Comparison of ENCODE assay signal across 12 mouse cellular contexts in the genomic region with DNA sequence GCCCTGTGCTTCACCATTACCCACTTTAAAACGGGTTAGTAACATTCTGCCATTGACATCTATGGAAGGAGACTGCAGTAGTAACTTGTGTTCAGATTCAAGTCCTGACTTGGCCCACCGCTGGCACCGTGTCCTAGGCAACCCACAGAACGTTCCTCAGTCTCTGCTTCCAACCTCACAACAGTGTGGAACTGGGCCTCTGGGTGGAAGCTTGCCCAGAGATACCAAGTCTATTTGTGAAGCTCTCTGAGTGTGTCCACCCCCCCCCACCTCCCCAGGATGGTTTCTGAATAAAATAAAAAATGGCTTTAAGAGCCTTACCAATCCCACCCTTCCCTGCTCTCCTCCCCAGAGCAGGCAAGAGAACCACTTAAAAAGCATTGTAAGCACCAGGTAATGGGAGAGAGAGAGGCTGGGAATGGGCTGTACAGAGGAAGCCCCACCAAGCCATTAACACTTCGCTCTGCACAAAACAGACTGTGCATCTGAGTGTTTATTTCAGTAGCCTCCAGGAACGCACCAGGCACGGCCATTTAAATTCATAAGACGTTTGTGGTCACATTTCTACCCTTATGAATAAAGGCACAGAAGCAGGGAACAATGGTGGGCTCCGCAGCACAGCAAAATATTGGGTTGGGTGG.
DNase-seq lines count a peak whose midpoint lies in the region; ATAC-seq and TF ChIP-seq lines count a peak whose summit lies in the region.
"Had no signal": no experiment of that assay in that cellular context is flagged by ENCODE, and none has a peak within 500 bp of the region (broad histone marks: within the 10 kb centered on the region; RNA-seq: fewer than 3 reads in every experiment).

No protein-coding gene starts in this region.

- H3K27me3 ChIP-seq in forebrain, embryonic 13.5 days, result no peaks in the 10 kb centered on the region
- no peaks in the 10 kb centered on the region for H3K27me3 ChIP-seq in hindbrain, embryonic 10.5 days (ENCODE audit: insufficient read depth, poor library complexity, severe bottlenecking)
- no peaks in the 10 kb centered on the region for H3K27me3 ChIP-seq in midbrain, embryonic 11.5 days (ENCODE audit: control insufficient read depth, insufficient read depth, low read length)
- no peaks in the 10 kb centered on the region for H3K27me3 ChIP-seq in kidney, adult 2 months (replicated peaks; ENCODE audit: control insufficient read depth, insufficient read depth, low read length)

- TF ChIP-seq POLR2A in kidney, adult 2 months (IDR thresholded peaks at IDR 0.05; ENCODE audit: low read depth, low read length), result no peak

- no peak overlapping the region for H3K4me3 ChIP-seq in forebrain, embryonic 13.5 days
- no peak overlapping the region for H3K4me3 ChIP-seq in hindbrain, embryonic 10.5 days
- no peak overlapping the region for H3K4me3 ChIP-seq in midbrain, embryonic 11.5 days (ENCODE audit: low read depth, low read length)
- H3K4me3 ChIP-seq in kidney, adult 2 months (ENCODE audit: insufficient read depth, low read depth, low read length), result no peak overlapping the region

- WGBS in forebrain, embryonic 13.5 days, result 54% methylated on average over 9 of the region's 9 CpGs
- 76% methylated on average over 9 of the region's 9 CpGs for WGBS in hindbrain, embryonic 10.5 days
- WGBS in midbrain, embryonic 11.5 days, result 76% methylated on average over 9 of the region's 9 CpGs
- 87% methylated on average over 9 of the region's 9 CpGs for WGBS in kidney, adult 2 months

- no peak for TF ChIP-seq CTCF in kidney, adult 2 months (conservative IDR thresholded peaks at IDR 0.05; ENCODE audit: insufficient read depth, insufficient read length, low read depth, low read length)

- H3K27ac ChIP-seq in forebrain, embryonic 13.5 days, result peak overlapping the region; percentile 83
- peak overlapping the region; percentile 83 for H3K27ac ChIP-seq in hindbrain, embryonic 10.5 days
- peak overlapping the region; percentile 20; the same call in 1 of the 2 replicates for H3K27ac ChIP-seq in midbrain, embryonic 11.5 days (ENCODE audit: low read depth, low read length)
- no peak overlapping the region for H3K27ac ChIP-seq in kidney, adult 2 months (ENCODE audit: insufficient read depth, low read depth, low read length)

- no peaks in the 10 kb centered on the region for H3K36me3 ChIP-seq in forebrain, embryonic 13.5 days (ENCODE audit: poor library complexity, severe bottlenecking)
- no peaks in the 10 kb centered on the region for H3K36me3 ChIP-seq in hindbrain, embryonic 10.5 days
- no peaks in the 10 kb centered on the region for H3K36me3 ChIP-seq in midbrain, embryonic 11.5 days (ENCODE audit: control insufficient read depth, insufficient read depth, low read length)
- no peaks in the 10 kb centered on the region for H3K36me3 ChIP-seq in kidney, adult 2 months (ENCODE audit: control insufficient read depth, insufficient read depth, low read length)

- H3K9ac ChIP-seq in forebrain, embryonic 13.5 days, result no peak overlapping the region
- H3K9ac ChIP-seq in midbrain, embryonic 11.5 days (ENCODE audit: low read length), result no peak overlapping the region; the same call in 1 of the 2 replicates

- peak; percentile 51; the same call in 1 of the 2 replicates for ATAC-seq in forebrain, embryonic 13.5 days
- ATAC-seq in midbrain, embryonic 11.5 days (ENCODE audit: low FRiP score), result 0 out of 2 replicates have a peak, but pooled peaks have one; percentile 25
- no peak for ATAC-seq in activated CD4-positive, CD25-positive, alpha-beta regulatory T cell, adult 4 months

- H3K4me2 ChIP-seq in forebrain, embryonic 13.5 days, result peak overlapping the region; percentile 29
- no peak overlapping the region for H3K4me2 ChIP-seq in midbrain, embryonic 11.5 days

- DNase-seq in hindbrain, embryonic 10.5 days (ENCODE audit: low spot score), result no peak
- peak; percentile 87 for DNase-seq in midbrain, embryonic 11.5 days (ENCODE audit: low spot score, missing footprints)
- peak; percentile 47 for DNase-seq in right cerebral cortex, postnatal 14 days
- DNase-seq in cerebellum, postnatal 36 days, result no peak
- no peak for DNase-seq in kidney, adult 2 months
- DNase-seq: adrenal gland, postnatal 25 days; cerebellum, adult 2 months; heart, adult 18-20 months; kidney, postnatal 10 days; thymus, postnatal 25 days had no signal

- peaks cover 34% of the 10 kb centered on the region for H3K4me1 ChIP-seq in forebrain, embryonic 13.5 days
- H3K4me1 ChIP-seq in hindbrain, embryonic 10.5 days (replicated peaks), result peaks cover 33% of the 10 kb centered on the region
- H3K4me1 ChIP-seq in midbrain, embryonic 11.5 days (ENCODE audit: control insufficient read depth, insufficient read depth, low read length), result peaks cover 29% of the 10 kb centered on the region
- no peaks in the 10 kb centered on the region for H3K4me1 ChIP-seq in kidney, adult 2 months (ENCODE audit: control insufficient read depth, insufficient read depth, low read length)

- no peaks in the 10 kb centered on the region for H3K9me3 ChIP-seq in forebrain, embryonic 13.5 days (replicated peaks)
- no peaks in the 10 kb centered on the region for H3K9me3 ChIP-seq in hindbrain, embryonic 10.5 days
- H3K9me3 ChIP-seq in midbrain, embryonic 11.5 days (ENCODE audit: control insufficient read depth, low read length), result no peaks in the 10 kb centered on the region

Comparison
In these comparisons a context has a peak if more than half of its experiments do, and no peak if none do; other contexts are left out.
1. DNase-seq: peak in midbrain, embryonic 11.5 days (single experiment) and right cerebral cortex, postnatal 14 days (single experiment); none in hindbrain, embryonic 10.5 days (single experiment), cerebellum, postnatal 36 days (0 of 2) and kidney, adult 2 months (single experiment).